Mouse (Mus musculus) CH12.LX (cell line): Measurements from ENCODE around the gene Npas3. TPM values are rescaled to one million over a fixed set of nuclear protein-coding genes. Genes with fewer than 3 reads are reported as not detected.

Experiments used
- DNase-seq: peaks from one replicate; pipeline ENCODE4 v3.0.0-alpha.2; 2013; ENCODE audit errors: extremely low read depth
- H3K27ac ChIP-seq: 2 replicates; pipeline ENCODE4 v1.5.1; 2012; ENCODE audit warnings: low read depth, mild to moderate bottlenecking, control low read depth, moderate library complexity; ENCODE audit not compliant: insufficient read depth
- H3K27me3 ChIP-seq: replicated peaks from 2 replicates; pipeline ENCODE3; 2012; ENCODE audit warnings: inconsistent platforms
- H3K36me3 ChIP-seq, 2 experiments: replicated peaks in 1 of 2; 2 replicates each; pipeline versions ENCODE3 to v1.6.1; 2012; ENCODE audit warnings: inconsistent platforms in 1 of 2, low read length in 1 of 2, mild to moderate bottlenecking in 1 of 2, mixed read lengths in 1 of 2, moderate library complexity in 1 of 2; ENCODE audit not compliant: control insufficient read depth in 1 of 2, insufficient read depth in 1 of 2
- H3K4me1 ChIP-seq, 2 experiments: 2 replicates each; pipeline ENCODE4 v1.6.1; 2012; ENCODE audit warnings: inconsistent platforms in 1 of 2, moderate library complexity in 1 of 2; ENCODE audit not compliant: insufficient read depth in 2 of 2, control insufficient read depth in 1 of 2
- H3K4me2 ChIP-seq: 2 replicates; pipeline ENCODE4 v1.6.1; 2012; ENCODE audit warnings: low read depth, mild to moderate bottlenecking, control low read depth; ENCODE audit not compliant: poor library complexity, insufficient read depth, severe bottlenecking
- H3K4me3 ChIP-seq, 3 experiments: fragments of 150-350 bp in 1 of 3; sonication (generic) in 1 of 3; replicated peaks in 1 of 3; 2 replicates each; pipeline versions ENCODE3 to v1.5.1; 2011 to 2012; ENCODE audit warnings: low read depth in 2 of 3, low read length in 2 of 3, mild to moderate bottlenecking in 2 of 3, moderate library complexity in 2 of 3, control low read depth in 1 of 3, improper control_type of control experiment in 1 of 3, inconsistent platforms in 1 of 3, mixed read lengths in 1 of 3; ENCODE audit not compliant: poor library complexity in 1 of 3
- H3K79me2 ChIP-seq: replicated peaks from 2 replicates; pipeline ENCODE4 v1.6.1; 2012; ENCODE audit warnings: mild to moderate bottlenecking, moderate library complexity; ENCODE audit not compliant: control insufficient read depth, poor library complexity, insufficient read depth, severe bottlenecking; ENCODE audit errors: extremely low read depth
- H3K9ac ChIP-seq: 2 replicates; pipeline ENCODE4 v1.6.1; 2012; ENCODE audit warnings: low read depth, mild to moderate bottlenecking, control low read depth, moderate library complexity; ENCODE audit not compliant: insufficient read depth
- H3K9me3 ChIP-seq: replicated peaks from 2 replicates; pipeline ENCODE3; 2012; ENCODE audit warnings: low read length, inconsistent platforms, mixed read lengths
- BHLHE40 ChIP-seq: IDR thresholded peaks from 2 replicates; pipeline ENCODE4 v1.6.1; 2011; ENCODE audit warnings: mild to moderate bottlenecking, low read depth, low read length, improper control_type of control experiment
- CHD1 ChIP-seq: IDR thresholded peaks from 2 replicates; pipeline ENCODE4 v1.6.1; 2012; ENCODE audit warnings: low read depth, low read length, improper control_type of control experiment, inconsistent platforms
- CTCF ChIP-seq, 2 experiments: IDR thresholded peaks in 1 of 2; conservative IDR thresholded peaks in 1 of 2; 2 replicates each; pipeline ENCODE4 v1.5.1; 2011 to 2012; ENCODE audit warnings: low read depth in 2 of 2, low read length in 2 of 2, improper control_type of control experiment in 1 of 2, inconsistent platforms in 1 of 2, mild to moderate bottlenecking in 1 of 2, moderate library complexity in 1 of 2
- E2F4 ChIP-seq: IDR thresholded peaks from 2 replicates; pipeline ENCODE4 v1.6.1; 2011; ENCODE audit warnings: low read depth, low read length, improper control_type of control experiment; ENCODE audit not compliant: insufficient replicate concordance
- ELF1 ChIP-seq: IDR thresholded peaks from 2 replicates; pipeline ENCODE4 v1.6.1; 2014; ENCODE audit warnings: low read depth, mild to moderate bottlenecking, inconsistent platforms, low read length, improper control_type of control experiment
- EP300 ChIP-seq: IDR thresholded peaks from 2 replicates; pipeline ENCODE4 v1.6.1; 2011; ENCODE audit warnings: low read length, improper control_type of control experiment
- ETS1 ChIP-seq: conservative IDR thresholded peaks from 2 replicates; pipeline ENCODE4 v1.6.1; 2012; ENCODE audit warnings: low read depth, mild to moderate bottlenecking, inconsistent platforms, low read length, improper control_type of control experiment, moderate library complexity
- GABPA ChIP-seq: IDR thresholded peaks from 2 replicates; pipeline ENCODE4 v1.6.1; 2012; ENCODE audit warnings: low read depth, low read length, improper control_type of control experiment, inconsistent platforms; ENCODE audit not compliant: insufficient replicate concordance
- JUND ChIP-seq: conservative IDR thresholded peaks from 2 replicates; pipeline ENCODE4 v1.6.1; 2011; ENCODE audit warnings: low read depth, low read length, improper control_type of control experiment
- MAX ChIP-seq: IDR thresholded peaks from 2 replicates; pipeline ENCODE4 v1.6.1; 2011; ENCODE audit warnings: low read length, improper control_type of control experiment
- MXI1 ChIP-seq: IDR thresholded peaks from 2 replicates; pipeline ENCODE4 v1.6.1; 2011; ENCODE audit warnings: mild to moderate bottlenecking, low read depth, low read length, improper control_type of control experiment
- NELFE ChIP-seq: IDR thresholded peaks from 2 replicates; pipeline ENCODE4 v1.6.1; 2011; ENCODE audit warnings: low read depth, low read length, improper control_type of control experiment
- NRF1 ChIP-seq: IDR thresholded peaks from 2 replicates; pipeline ENCODE4 v1.6.1; 2014; ENCODE audit warnings: low read depth, mild to moderate bottlenecking, inconsistent platforms, low read length, improper control_type of control experiment, moderate library complexity
- PAX5 ChIP-seq: IDR thresholded peaks from 2 replicates; pipeline ENCODE4 v1.6.1; 2012; ENCODE audit warnings: low read length, inconsistent platforms, mixed read lengths
- POLR2A ChIP-seq: IDR thresholded peaks from 2 replicates; pipeline ENCODE4 v1.6.1; 2011; ENCODE audit warnings: low read depth, mild to moderate bottlenecking, improper control_type of control experiment, low read length
- POLR2AphosphoS2 ChIP-seq: IDR thresholded peaks from 2 replicates; pipeline ENCODE4 v1.6.1; 2011; ENCODE audit warnings: low read depth, low read length, improper control_type of control experiment
- RAD21 ChIP-seq: IDR thresholded peaks from 2 replicates; pipeline ENCODE4 v1.6.1; 2011; ENCODE audit warnings: low read depth, mild to moderate bottlenecking, low read length, improper control_type of control experiment, moderate library complexity
- RCOR1 ChIP-seq: conservative IDR thresholded peaks from 2 replicates; pipeline ENCODE4 v1.6.1; 2012; ENCODE audit warnings: low read depth, mild to moderate bottlenecking, inconsistent platforms, low read length, improper control_type of control experiment
- SIN3A ChIP-seq: IDR thresholded peaks from 2 replicates; pipeline ENCODE4 v1.6.1; 2012; ENCODE audit warnings: low read length, improper control_type of control experiment, inconsistent platforms
- SMC3 ChIP-seq: IDR thresholded peaks from 2 replicates; pipeline ENCODE4 v1.6.1; 2011; ENCODE audit warnings: low read depth, low read length, improper control_type of control experiment
- TBP ChIP-seq: conservative IDR thresholded peaks from 2 replicates; pipeline ENCODE4 v1.6.1; 2011; ENCODE audit warnings: low read depth, low read length, improper control_type of control experiment
- TCF12 ChIP-seq: IDR thresholded peaks from 2 replicates; pipeline ENCODE4 v1.6.1; 2014; ENCODE audit warnings: low read depth, mild to moderate bottlenecking, inconsistent platforms, low read length, improper control_type of control experiment
- UBTF ChIP-seq: IDR thresholded peaks from 2 replicates; pipeline ENCODE4 v1.6.1; 2012; ENCODE audit warnings: low read depth, mild to moderate bottlenecking, inconsistent platforms, low read length, improper control_type of control experiment, moderate library complexity
- USF1 ChIP-seq: IDR thresholded peaks from 2 replicates; pipeline ENCODE4 v1.6.1; 2014; ENCODE audit warnings: low read depth, mild to moderate bottlenecking, inconsistent platforms, low read length, improper control_type of control experiment
- USF2 ChIP-seq: conservative IDR thresholded peaks from 2 replicates; pipeline ENCODE4 v1.6.1; 2011; ENCODE audit warnings: low read depth, low read length, improper control_type of control experiment
- ZKSCAN1 ChIP-seq: IDR thresholded peaks from 2 replicates; pipeline ENCODE4 v1.6.1; 2012; ENCODE audit warnings: low read depth, inconsistent platforms, low read length, improper control_type of control experiment, borderline replicate concordance
- ZMIZ1 ChIP-seq: IDR thresholded peaks from 2 replicates; pipeline ENCODE4 v1.6.1; 2012; ENCODE audit warnings: low read depth, mild to moderate bottlenecking, inconsistent platforms, low read length, improper control_type of control experiment
- dilution Hi-C: fragments of 300-500 bp; cut with MboI; formaldehyde crosslinking; loops from 2 replicates; pipeline ENCODE4 v1.14.3; 2020; ENCODE audit warnings: low sequenced_read_pairs; ENCODE audit not compliant: extremely low pct_unique_long_range_greater_than_20kb, extremely low pct_ligation_motif_present
- in situ Hi-C: fragments of 300-500 bp; cut with MboI; formaldehyde crosslinking; loops from 3 replicates; pipeline ENCODE4 v1.14.3; 2019; ENCODE audit warnings: low sequenced_read_pairs, low pct_ligation_motif_present, low pct_unique_long_range_greater_than_20kb, mixed read lengths
- polyA plus RNA-seq: library from polyadenylated mRNA; unstranded; fragments of >175 nt; gene quantifications from 2 replicates; pipeline ENCODE4 v1.2.1, GENCODE M21; 2012; ENCODE audit warnings: low read depth; ENCODE audit not compliant: insufficient read length
- total RNA-seq, 2 experiments: library from RNA; depleted of rRNA; stranded (reverse); fragments of 300-350 nt in 1 of 2; fragments of >200 nt in 1 of 2; gene quantifications; 2 replicates each; pipeline ENCODE4 v1.2.3; 2012 to 2014

Npas3 gene
- total and polyA plus RNA-seq, 3 experiments, result 0.13 TPM; not detected in 1

DNA sequence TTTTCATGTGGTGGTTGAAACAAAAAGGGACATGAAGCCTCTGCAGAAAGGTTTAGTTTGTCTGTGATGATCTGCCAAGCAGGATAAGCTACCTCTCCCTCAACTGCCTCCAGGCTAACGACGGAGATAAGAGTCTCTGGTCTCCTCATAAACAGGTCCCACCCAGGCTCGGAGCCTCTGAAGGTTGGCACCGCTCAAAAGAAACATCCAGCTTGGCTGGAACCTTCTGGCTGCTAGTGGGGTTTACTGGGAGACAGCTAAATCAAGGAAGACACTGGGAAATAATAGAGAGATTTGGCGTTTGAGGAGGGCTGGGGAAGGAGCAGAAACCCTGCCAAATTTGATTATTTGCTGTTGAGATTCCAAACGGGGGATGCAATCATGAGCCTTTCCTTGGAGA is 584.1 kb downstream of the Npas3 start:
- in situ Hi-C loops (no loop called here), dilution Hi-C loops (no loop called here)
- Histone ChIP-seq H3K27ac (no peak overlapping the region), H3K4me3 (no peak overlapping the region), H3K27me3 (no peaks in the 10 kb centered on the region), H3K4me1 (no peaks in the 10 kb centered on the region), H3K79me2 (no peaks in the 10 kb centered on the region), H3K36me3 (no peaks in the 10 kb centered on the region), H3K9ac (no peak overlapping the region), H3K4me2 (no peak overlapping the region), H3K9me3 (no peaks in the 10 kb centered on the region)
- TF ChIP-seq NELFE, result no peak
- no peak for TF ChIP-seq ZMIZ1
- TF ChIP-seq CTCF (conservative IDR thresholded peaks at IDR 0.05 in 1 of 2, IDR thresholded peaks at IDR 0.05 in 1 of 2; ENCODE audit: low read depth in 2 of 2, low read length in 2 of 2), result no peak
- no peak for TF ChIP-seq POLR2A
- TF ChIP-seq MAX, result no peak
- TF ChIP-seq EP300, result no peak
- no peak for TF ChIP-seq ZKSCAN1
- no peak for TF ChIP-seq TBP
- TF ChIP-seq CHD1, result no peak
- TF ChIP-seq PAX5, result no peak
- TF ChIP-seq RCOR1, result no peak
- TF ChIP-seq USF1, result no peak
- no peak for TF ChIP-seq JUND
- no peak for TF ChIP-seq TCF12
- no peak for TF ChIP-seq ELF1
- no peak for TF ChIP-seq SMC3
- TF ChIP-seq BHLHE40, result no peak
- no peak for TF ChIP-seq USF2
- no peak for TF ChIP-seq SIN3A
- DNase-seq, result no peak

GRCm38 (mm10) chr12:53833348-53833747 is 584.9 kb downstream of the Npas3 start:
- Histone ChIP-seq H3K9me3 (no peaks in the 10 kb centered on the region), H3K4me1 (no peaks in the 10 kb centered on the region), H3K36me3 (no peaks in the 10 kb centered on the region), H3K27me3 (no peaks in the 10 kb centered on the region), H3K9ac (no peak overlapping the region), H3K79me2 (no peaks in the 10 kb centered on the region), H3K27ac (no peak overlapping the region), H3K4me3 (no peak overlapping the region), H3K4me2 (no peak overlapping the region)
- DNase-seq, result no peak
- dilution Hi-C loops, result no loop called here
- in situ Hi-C loops, result no loop called here
- no peak for TF ChIP-seq POLR2A
- no peak for TF ChIP-seq ZMIZ1
- no peak for TF ChIP-seq GABPA
- no peak for TF ChIP-seq RAD21
- TF ChIP-seq TCF12, result no peak
- TF ChIP-seq BHLHE40, result no peak
- TF ChIP-seq CTCF (conservative IDR thresholded peaks at IDR 0.05 in 1 of 2, IDR thresholded peaks at IDR 0.05 in 1 of 2; ENCODE audit: low read depth in 2 of 2, low read length in 2 of 2), result no peak
- no peak for TF ChIP-seq POLR2AphosphoS2
- TF ChIP-seq ZKSCAN1, result no peak
- no peak for TF ChIP-seq CHD1
- no peak for TF ChIP-seq SMC3
- no peak for TF ChIP-seq ETS1
- no peak for TF ChIP-seq SIN3A
- TF ChIP-seq RCOR1, result no peak
- no peak for TF ChIP-seq UBTF
- TF ChIP-seq E2F4, result no peak
- no peak for TF ChIP-seq MXI1
- TF ChIP-seq NRF1, result no peak
